Mouse (Mus musculus) kidney, adult 2 months (tissue): Measurements from ENCODE around the gene Tyw5. TPM values are rescaled to one million over a fixed set of nuclear protein-coding genes. Genes with fewer than 3 reads are reported as not detected.

ENCODE experiments used
- DNase-seq: peaks from one replicate; pipeline ENCODE4 v3.0.0; 2021
- H3K27ac ChIP-seq: fragments of 200-500 bp; 2 replicates; pipeline ENCODE4 v1.5.1; 2012; ENCODE audit warnings: low read depth, low read length, control low read depth, inconsistent platforms; ENCODE audit not compliant: insufficient read depth
- H3K27me3 ChIP-seq: fragments of 200-500 bp; replicated peaks from 2 replicates; pipeline ENCODE4 v1.6.1; 2012; ENCODE audit warnings: mild to moderate bottlenecking, moderate library complexity, low read length, inconsistent platforms; ENCODE audit not compliant: control insufficient read depth, insufficient read depth
- H3K36me3 ChIP-seq: fragments of 200-500 bp; 2 replicates; pipeline ENCODE4 v1.6.1; 2012; ENCODE audit warnings: mild to moderate bottlenecking, moderate library complexity, low read length, inconsistent platforms; ENCODE audit not compliant: control insufficient read depth, insufficient read depth
- H3K4me1 ChIP-seq: fragments of 200-500 bp; 2 replicates; pipeline ENCODE4 v1.6.1; 2011; ENCODE audit warnings: low read length; ENCODE audit not compliant: control insufficient read depth, insufficient read depth
- H3K4me3 ChIP-seq: fragments of 200-500 bp; 2 replicates; pipeline ENCODE4 v1.5.1; 2011; ENCODE audit warnings: mild to moderate bottlenecking, low read depth, low read length, control low read depth; ENCODE audit not compliant: insufficient read depth
- CTCF ChIP-seq: fragments of 200-500 bp; conservative IDR thresholded peaks from 2 replicates; pipeline ENCODE4 v1.5.1; 2011; ENCODE audit warnings: low read depth, mild to moderate bottlenecking, control low read depth, low read length, moderate library complexity, mixed read lengths; ENCODE audit not compliant: insufficient read depth, insufficient read length
- POLR2A ChIP-seq: fragments of 200-500 bp; IDR thresholded peaks from one replicate; pipeline ENCODE4 v1.6.1; 2011; ENCODE audit warnings: low read depth, low read length, control low read depth
- WGBS: fragments of 180-500 bp; shearing (Covaris S2); methylation state at CpG from one replicate; pipeline ENCODE4 v1.1.7; 2018; 5-methylcytosine and 5-hydroxymethylcytosine counted together
- polyA plus RNA-seq: library from polyadenylated mRNA; depleted of rRNA; stranded (reverse); fragments of >200 nt; gene quantifications from 2 replicates; pipeline ENCODE4 v1.2.3, GENCODE M21; 2012

The Tyw5 gene
- polyA plus RNA-seq, 1 experiment, result 4.6 TPM

- H3K4me1 ChIP-seq, result no peaks in the 10 kb centered on the region
- no peaks in the 10 kb centered on the region; the same call in 1 of the 2 replicates for H3K36me3 ChIP-seq
- 96% methylated on average over 2 of the region's 2 CpGs for WGBS
- DNase-seq, result no peak
- no peak overlapping the region for H3K4me3 ChIP-seq
- H3K27ac ChIP-seq, result no peak overlapping the region
- TF ChIP-seq CTCF, result no peak
- no peak for TF ChIP-seq POLR2A
- no peaks in the 10 kb centered on the region for H3K27me3 ChIP-seq
These were observed 6.0 kb downstream of the Tyw5 start for GRCm38 (mm10) chr1:57400877-57401276.

GRCm38 (mm10) chr1:57400321-57400720, 6.6 kb downstream of the Tyw5 start:
- no peaks in the 10 kb centered on the region; the same call in 1 of the 2 replicates for H3K36me3 ChIP-seq
- WGBS, result 97% methylated on average over 2 of the region's 2 CpGs
- H3K4me3 ChIP-seq, result no peak overlapping the region
- no peak for TF ChIP-seq POLR2A
- no peak for TF ChIP-seq CTCF
- no peak for DNase-seq
- no peaks in the 10 kb centered on the region for H3K4me1 ChIP-seq
- H3K27me3 ChIP-seq, result no peaks in the 10 kb centered on the region
- no peak overlapping the region for H3K27ac ChIP-seq

GRCm38 (mm10) chr1:57394051-57394450, 12.8 kb downstream of the Tyw5 start:
- Histone ChIP-seq H3K27me3 (no peaks in the 10 kb centered on the region), H3K4me1 (no peaks in the 10 kb centered on the region), H3K36me3 (no peaks in the 10 kb centered on the region; the same call in none of the 2 replicates), H3K4me3 (no peak overlapping the region), H3K27ac (no peak overlapping the region)
- WGBS, result 48% methylated on average over 3 of the region's 3 CpGs
- TF ChIP-seq CTCF, result no peak
- TF ChIP-seq POLR2A, result no peak
- peak; percentile 52 for DNase-seq

GRCm38 (mm10) chr1:57392417-57392816, 14.5 kb downstream of the Tyw5 start:
- 51% methylated on average over 4 of the region's 4 CpGs for WGBS
- DNase-seq, result no peak
- no peak overlapping the region for H3K27ac ChIP-seq
- H3K27me3 ChIP-seq, result no peaks in the 10 kb centered on the region
- H3K4me1 ChIP-seq, result no peaks in the 10 kb centered on the region
- H3K36me3 ChIP-seq, result no peaks in the 10 kb centered on the region; the same call in none of the 2 replicates
- H3K4me3 ChIP-seq, result no peak overlapping the region
- TF ChIP-seq POLR2A, result no peak
- no peak for TF ChIP-seq CTCF

- no peak overlapping the region for H3K4me3 ChIP-seq
- no peaks in the 10 kb centered on the region for H3K27me3 ChIP-seq
- DNase-seq, result no peak
- TF ChIP-seq POLR2A (no peak), CTCF (no peak)
- no peaks in the 10 kb centered on the region for H3K4me1 ChIP-seq
- 94% methylated on average over 4 of the region's 4 CpGs for WGBS
- no peak overlapping the region for H3K27ac ChIP-seq
- H3K36me3 ChIP-seq, result no peaks in the 10 kb centered on the region; the same call in none of the 2 replicates
These were observed 15.7 kb downstream of the Tyw5 start for GRCm38 (mm10) chr1:57390993-57391790.

- WGBS, result 92% methylated on average over 8 of the region's 8 CpGs
- TF ChIP-seq CTCF, result no peak
- TF ChIP-seq POLR2A, result no peak
These were observed 18.3 kb downstream of the Tyw5 start for GRCm38 (mm10) chr1:57388402-57389155.

GRCm38 (mm10) chr1:57387876-57388275, 19.0 kb downstream of the Tyw5 start:
- Histone ChIP-seq H3K4me1 (no peaks in the 10 kb centered on the region), H3K4me3 (no peak overlapping the region), H3K27ac (no peak overlapping the region), H3K27me3 (no peaks in the 10 kb centered on the region), H3K36me3 (no peaks in the 10 kb centered on the region; the same call in 1 of the 2 replicates)
- WGBS, result 75% methylated on average over 2 of the region's 2 CpGs
- TF ChIP-seq POLR2A (no peak), CTCF (no peak)
- DNase-seq, result no peak

More at GRCm38 (mm10) chr1:57388402-57389155, 18.3 kb downstream of the Tyw5 start:
- H3K27me3 ChIP-seq, result no peaks in the 10 kb centered on the region
- H3K36me3 ChIP-seq, result no peaks in the 10 kb centered on the region; the same call in none of the 2 replicates
- no peak overlapping the region for H3K27ac ChIP-seq
- H3K4me1 ChIP-seq, result no peaks in the 10 kb centered on the region
- H3K4me3 ChIP-seq, result no peak overlapping the region
- DNase-seq, result no peak
